Mouse (Mus musculus): ENCODE measurements around the gene Snrpa.

GRCm38 (mm10) chr7:27243211-27243610, 47.1 kb upstream of the Snrpa start:
- no peak for TF ChIP-seq CTCF (IDR thresholded peaks at IDR 0.05; ENCODE audit: borderline replicate concordance, extremely low read depth, insufficient read depth, insufficient read length)
- TF ChIP-seq POLR2A (IDR thresholded peaks at IDR 0.05; ENCODE audit: borderline replicate concordance, extremely low read depth, insufficient read depth, insufficient read length, poor library complexity, severe bottlenecking): no peak
